Mouse (Mus musculus) cerebellum, postnatal 10 days (tissue): Measurements from ENCODE around the gene Atg16l2.

Experiments used
- DNase-seq, 2 experiments: peaks; one replicate each; pipeline ENCODE4 v3.0.0; 2021; ENCODE audit warnings: mixed read lengths in 2 of 2

Gene Atg16l2

DNA sequence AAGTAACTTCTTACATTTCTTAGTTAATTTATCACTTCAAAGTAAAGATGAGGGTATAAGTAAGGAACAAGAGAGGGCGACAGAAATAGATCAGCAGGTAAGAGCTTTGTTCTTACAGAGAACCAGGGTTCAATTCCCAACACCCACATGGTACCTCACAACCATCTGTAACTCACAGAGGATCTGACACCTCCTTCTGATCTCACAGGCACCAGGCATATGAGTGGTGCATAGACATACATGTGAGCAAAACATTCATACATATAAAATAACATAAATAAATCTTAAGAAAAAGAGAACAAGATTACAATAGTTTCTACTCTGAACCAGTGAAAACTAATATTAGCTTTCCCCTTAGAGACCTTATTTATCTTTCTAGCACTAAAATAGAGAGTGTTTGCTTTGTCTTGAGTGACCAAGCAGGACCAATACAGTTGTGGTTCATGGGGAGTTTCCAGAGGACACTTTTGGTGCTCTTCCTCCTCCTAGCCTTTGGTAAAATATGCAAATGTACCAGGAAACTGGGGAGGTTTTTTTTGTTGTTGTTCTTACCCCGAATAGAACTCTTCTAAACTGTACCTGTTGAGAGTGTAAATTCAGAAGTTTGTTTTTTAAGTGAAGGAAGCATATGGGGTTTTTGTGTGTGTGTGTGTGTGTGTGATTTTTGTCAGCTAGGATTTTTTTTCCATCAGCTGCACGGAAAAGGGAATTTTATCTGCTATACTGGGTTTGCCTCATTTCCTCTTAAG is 88.4 kb downstream of the Atg16l2 start:
- DNase-seq, result no peak
